Mouse (Mus musculus) kidney, adult 2 months (tissue): ENCODE measurements around the gene Hmces.

Source experiments
- CTCF ChIP-seq: fragments of 200-500 bp; conservative IDR thresholded peaks from 2 replicates; pipeline ENCODE4 v1.5.1; 2011; ENCODE audit warnings: low read depth, mild to moderate bottlenecking, control low read depth, low read length, moderate library complexity, mixed read lengths; ENCODE audit not compliant: insufficient read depth, insufficient read length
- POLR2A ChIP-seq: fragments of 200-500 bp; IDR thresholded peaks from one replicate; pipeline ENCODE4 v1.6.1; 2011; ENCODE audit warnings: low read depth, low read length, control low read depth

- TF ChIP-seq CTCF: no peak
- no peak for TF ChIP-seq POLR2A
These were observed 43.3 kb upstream of the Hmces start for GRCm38 (mm10) chr6:87870440-87870839.
